Mouse (Mus musculus): ENCODE results near the gene Pnpo.

Pnpo gene

DNA sequence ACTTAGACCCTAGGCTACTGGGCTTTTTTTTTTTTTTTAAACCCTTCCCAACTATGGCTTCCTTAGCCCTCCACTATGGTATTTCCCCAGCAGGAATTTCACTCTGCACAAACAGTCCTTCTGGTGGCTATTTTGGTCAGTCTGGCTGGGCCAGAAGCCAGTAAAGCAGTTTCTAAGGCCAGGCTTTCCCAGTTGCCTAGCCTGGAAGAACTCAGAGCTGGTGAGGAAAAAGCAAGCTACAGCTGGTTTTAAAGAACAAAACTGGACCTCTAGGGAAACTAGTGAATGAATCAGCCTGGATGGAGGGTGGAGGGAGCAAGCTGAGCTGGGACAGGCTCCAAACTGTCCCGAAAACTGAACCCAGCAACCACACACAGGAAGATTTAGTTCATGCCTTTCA, 26.0 kb upstream of the Pnpo start:
- DNase-seq = peak; percentile 72 to 83

DNA sequence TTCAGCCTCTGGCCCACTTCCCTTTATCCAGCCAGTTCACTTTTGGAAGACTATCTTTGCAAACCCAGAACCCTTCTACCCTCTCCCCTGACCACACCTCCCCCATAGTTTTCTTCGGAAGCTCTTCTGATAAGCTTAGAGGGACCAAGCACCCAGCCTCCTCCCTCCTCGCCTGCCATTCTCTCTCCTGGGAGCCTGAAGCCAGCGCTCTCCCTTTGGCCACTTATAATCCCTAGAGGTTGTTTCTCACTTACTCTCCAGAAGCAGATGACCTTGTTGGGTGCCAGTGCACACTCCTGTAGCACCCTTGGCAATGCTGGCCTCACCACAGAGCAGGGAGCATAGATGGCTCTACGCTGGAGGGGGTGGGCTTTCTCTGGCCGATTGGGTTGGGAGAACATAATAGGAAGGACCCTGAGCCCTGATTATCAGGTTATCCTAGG, 25.5 kb upstream of the Pnpo start:
- peak in 1 of 2 experiments; percentile 48 for DNase-seq

DNA sequence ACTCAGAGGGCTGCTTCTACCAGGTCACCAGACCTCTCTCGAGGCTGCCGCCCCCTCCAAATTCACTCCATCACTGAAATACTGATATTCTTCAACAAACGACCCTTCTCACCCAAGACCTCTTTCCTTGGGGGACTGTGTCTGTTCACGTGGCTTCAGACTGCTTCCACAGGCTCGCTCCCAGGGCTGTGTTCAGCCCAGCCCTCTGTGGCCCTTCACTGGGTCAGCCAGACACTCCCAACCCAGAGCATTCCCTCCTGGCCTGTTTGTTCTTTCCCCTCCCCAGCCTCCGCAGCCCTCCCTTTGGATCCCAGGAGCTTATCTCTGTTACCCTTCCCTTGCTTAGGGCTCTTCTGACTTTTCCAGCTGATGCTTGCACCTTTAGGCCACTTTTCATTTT, 24.7 kb upstream of the Pnpo start:
- DNase-seq = no peak

DNA sequence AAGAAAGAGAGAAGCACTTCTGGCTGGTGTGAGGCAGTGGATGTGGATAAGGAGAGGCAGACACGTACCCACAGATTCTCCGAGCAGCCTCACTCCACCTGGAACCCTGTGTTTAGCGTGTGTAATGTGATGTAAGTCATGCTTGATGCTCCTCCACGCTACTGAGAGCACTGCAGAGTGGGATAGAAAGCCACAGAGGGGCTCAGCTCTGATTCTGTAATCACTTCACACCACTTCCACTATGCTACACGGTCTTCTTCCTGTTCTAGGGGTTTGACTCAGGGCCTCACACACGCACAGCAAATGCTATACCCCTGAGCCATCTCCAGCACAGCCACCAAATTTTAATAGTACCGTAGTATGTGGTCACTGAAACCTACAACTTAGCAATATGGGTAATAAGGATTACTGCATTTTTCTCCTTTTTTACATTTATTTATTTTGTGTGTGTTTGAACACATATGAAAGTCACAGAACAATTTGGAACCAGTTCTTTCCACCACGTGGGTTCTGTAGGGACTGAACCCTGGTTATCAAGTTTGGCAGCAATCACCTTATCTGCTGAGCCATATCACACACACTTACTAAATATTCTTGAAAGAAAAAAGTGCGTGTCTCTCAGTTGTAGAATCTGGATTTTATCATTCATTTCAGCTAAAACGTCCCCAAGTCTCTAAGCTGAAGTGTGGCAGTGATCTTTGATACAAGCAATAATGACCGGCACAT, 23.9 kb upstream of the Pnpo start:
- no peak for DNase-seq

DNA sequence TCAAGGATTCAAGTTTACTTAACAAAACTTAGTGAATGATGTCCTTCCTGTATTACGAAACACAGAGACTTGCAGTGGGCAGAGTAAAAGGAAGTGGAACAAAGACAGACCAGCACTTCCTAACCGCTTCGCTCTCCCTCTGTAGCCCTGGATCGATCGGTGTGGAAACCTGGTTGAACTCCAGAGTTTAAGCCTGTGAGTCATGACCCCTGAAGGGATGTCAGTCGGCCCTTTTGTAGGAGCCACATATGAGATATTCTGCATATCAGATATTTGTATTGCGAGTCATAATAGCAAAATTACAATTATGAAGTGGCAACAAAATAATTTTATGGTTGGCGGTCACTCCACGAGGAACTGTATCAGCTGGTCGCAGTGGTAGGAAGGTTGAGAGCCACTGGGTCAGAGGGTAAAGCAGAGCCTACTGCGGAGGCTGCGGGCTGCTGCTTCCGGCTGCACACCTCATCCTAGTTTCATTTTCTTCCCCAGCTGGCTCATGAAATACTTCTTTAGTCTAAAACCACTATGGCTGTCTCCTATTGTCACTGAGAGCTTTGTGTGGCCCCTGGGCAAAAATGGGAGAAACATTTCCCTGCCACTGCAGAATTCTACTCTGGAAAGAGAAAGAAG, 23.2 kb upstream of the Pnpo start:
- DNase-seq = no peak

DNA sequence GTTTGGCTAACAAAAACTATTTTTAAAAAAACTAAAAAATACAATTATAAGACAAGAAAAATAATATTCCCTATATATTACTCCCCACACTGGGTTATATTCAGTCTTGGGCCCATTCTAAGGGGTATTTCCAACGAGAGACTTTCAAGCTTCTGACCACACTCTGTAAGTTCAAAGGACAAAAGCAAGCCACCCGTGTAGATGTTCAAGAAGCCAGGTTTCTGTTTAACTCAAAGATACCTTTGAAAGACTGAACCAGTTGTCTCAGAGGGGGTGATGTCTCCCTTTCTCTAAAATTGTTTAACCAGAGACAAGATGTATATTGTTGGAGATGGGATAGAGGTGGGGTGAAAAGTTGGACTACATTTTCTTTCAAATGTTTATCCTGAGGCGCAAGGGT, 22.4 kb upstream of the Pnpo start:
- DNase-seq = no peak

DNA sequence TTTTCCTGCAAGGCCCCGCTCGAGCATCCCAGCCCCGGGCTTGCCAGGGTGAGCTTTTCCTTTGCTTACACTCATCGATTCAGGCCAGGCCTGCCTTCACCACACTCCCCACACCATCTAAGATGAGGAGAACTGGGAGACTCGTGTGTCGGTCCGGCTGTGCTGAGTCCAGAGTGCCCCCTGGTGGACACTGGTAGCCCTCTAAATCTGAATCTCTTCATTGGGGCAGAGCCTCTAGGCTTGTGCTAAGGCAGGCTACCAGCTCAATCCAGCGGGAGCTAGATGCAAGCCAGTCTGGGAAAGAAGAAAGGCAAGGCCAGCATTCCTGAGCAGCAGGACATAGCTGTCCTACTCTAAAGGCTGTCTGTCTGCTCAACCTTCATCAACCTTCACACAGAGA, 19.8 kb upstream of the Pnpo start:
- DNase-seq = peak; percentile 94 to 95

DNA sequence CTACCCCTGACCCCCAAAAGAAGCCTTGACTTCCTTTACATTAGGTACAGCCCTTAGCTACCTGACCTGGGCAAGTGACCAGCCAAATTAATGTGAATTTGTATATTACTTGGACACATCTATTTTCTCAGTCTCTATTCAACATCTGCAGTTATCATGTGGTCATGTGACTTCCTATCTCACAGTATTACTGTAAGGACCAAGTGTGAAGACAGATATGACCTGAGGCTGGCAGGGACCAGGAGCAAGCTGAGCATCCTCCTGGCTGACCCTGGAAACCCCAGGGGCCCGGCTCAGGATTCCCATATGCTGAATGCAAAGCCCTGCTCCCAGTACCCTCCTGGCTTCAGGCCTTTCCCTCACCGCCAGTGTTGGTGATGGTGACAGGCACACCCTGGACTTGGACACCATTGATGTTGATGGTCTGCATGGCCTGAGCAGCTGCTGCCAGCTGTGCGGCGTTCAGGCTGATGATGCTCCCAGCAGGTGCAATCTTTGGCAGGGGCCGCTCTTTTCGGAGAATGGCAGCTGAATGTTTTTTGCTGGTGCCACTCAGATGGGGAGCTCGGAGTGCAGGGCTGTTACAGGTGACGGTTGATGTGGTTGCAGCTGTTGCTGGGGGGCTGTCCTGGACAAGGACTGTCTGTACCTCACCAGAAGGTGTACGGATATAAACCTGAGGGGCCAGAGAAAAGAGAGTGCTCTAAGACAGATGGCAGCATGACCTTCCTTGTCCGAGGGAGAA, 13.4 kb upstream of the Pnpo start:
- no peak for DNase-seq

DNA sequence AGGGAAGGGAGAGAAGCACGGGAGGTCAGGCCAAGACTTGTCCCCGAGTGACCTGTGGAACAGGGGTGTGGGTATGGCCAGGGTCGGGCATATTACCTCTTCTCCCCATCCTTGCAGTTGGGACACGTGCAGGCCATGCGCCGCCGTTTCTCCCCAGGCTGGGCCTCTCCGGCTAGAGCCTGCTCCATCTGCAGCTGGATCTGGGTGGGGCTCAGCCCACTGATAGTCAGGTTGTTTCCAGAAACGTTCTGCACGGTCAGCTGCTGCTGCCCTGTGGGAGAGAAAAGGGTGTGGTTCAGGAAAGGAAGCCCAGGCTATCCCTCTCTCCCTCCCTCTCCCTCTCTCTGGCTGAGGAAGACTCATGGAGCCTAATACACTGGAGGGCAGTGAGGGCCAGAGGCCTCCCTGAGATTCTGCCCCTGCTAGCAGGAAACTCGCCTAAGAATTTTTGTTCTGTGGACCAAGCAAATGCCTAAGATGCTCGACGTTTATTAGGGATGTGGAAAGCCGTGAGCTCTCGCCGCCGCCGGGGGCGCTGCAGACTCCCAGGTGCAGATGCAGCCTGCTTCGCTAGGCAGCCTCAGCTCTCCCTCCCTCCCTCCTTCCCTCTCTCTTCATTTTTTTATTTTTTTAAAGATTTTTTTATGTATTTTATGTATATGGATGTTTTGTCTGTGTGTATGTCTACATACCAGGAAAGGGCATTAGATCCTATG, 12.4 kb upstream of the Pnpo start:
- no peak for DNase-seq

DNA sequence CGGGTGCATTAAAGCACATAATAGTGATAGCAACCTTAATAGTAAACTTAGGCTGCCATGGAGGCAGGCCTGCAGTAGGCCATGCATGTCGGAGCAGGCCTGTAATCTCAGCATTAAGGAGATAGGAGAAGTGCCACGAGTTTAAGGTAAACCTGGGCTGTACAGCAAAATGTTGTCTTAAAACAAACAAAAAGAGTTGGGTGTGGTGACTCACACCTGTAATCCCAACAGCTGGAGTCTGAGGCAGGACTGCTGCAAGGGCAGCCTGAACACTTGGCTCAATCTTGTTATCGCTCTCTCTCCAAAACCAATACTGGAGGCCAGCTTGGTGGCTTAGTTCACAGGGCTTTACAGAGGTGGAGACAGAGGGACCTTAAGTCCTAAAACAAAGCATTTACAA, 11.3 kb upstream of the Pnpo start:
- no peak for DNase-seq

DNA sequence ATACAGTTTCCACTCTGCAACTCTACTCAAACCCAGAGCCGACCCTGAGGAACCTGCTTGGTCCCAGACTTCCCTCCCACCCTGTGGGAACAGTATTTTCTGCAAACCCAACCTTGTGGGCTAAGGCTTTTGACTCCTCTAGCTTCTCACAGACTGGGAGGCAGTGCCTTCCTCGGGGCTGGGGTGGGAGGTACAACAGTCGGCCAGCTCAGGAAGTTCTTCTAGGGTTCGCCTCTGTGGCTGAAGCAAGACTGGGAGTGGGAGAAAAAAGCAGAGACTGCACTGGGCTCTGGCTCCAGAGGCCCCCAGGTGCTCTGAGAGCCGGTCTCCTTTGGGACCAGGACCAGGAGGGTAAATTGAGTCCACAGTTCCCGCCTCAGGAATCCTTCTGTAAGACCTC, 9.1 kb upstream of the Pnpo start:
- DNase-seq = no peak

DNA sequence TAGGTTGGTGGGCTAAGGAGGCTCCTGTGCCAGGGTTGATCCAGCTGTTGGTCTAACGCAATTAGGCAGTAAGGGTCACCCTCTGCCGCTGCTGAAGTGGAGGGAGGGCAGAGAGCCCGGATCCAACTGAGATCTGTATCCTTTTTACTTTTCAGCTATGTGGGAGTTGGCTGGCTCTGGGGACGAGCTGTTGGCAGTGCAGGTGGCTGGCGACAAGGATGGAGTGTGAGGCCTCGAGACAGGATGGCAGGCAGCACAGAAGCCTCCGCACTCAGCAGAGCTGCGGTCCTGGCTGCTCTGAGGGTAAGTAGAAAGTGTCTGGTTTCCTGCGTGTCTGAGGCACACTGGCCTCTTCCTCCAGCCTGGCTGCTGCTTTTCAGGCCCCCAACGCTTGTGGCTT, 8.6 kb upstream of the Pnpo start:
- no peak for DNase-seq

DNA sequence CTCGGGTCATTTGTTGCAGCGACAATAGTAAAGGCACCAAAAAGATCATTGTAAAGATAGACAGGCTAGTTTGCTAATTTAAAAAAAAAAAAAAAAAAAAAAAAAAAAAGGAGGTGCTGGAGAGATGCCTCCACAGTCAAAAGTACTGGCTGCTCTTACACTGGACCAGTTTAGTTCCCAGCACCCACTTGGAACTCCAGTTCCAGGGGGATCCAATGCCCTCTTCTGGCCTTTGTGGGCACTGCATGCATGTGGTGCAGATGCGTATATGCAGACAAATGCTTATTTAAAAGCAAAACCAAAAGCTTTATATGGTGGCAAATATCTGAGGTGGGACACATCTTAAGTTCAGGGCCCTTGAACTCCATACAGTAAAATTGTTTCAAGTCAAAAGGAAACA, 7.0 kb upstream of the Pnpo start:
- DNase-seq = no peak

DNA sequence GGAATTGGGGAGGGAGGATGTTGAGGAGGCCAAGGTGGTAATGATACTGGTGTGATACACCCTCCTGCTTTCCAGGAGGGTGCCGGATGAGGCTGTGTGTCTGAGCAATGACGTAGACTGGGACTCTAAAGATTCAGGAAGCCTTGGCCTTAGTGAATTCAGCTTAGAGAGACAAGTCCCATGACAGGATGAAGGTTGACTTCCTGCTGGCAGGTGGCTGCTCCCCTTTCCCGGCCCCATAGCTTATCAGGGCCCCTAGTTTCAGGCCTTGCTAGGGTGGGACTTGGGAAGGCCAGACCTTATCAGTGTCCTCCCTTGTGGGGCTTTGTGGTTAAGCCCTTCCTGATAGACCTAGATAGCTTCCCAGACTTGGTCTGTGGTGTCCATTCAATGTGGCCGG, 4.1 kb upstream of the Pnpo start:
- DNase-seq = no peak

DNA sequence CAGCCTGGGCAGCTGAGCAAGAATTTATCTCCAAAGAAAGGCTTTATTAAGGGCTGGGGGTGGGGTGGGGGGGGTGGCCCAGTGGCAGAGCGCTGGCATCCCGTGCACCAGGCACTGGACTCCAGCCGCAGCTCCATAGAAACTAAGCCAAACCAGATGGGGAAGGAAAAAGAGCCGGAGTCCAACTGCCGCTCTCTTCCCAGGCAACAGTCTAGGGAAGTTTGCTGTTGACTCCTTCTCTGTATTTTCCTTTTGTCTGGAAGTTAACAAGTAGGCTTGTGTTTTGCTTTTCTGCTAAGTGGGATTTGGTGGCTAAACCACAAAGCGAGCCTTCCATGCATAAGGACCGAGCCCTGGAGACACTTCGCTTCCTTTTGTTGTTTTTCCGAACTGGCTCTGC, 2.7 kb upstream of the Pnpo start:
- DNase-seq = no peak

DNA sequence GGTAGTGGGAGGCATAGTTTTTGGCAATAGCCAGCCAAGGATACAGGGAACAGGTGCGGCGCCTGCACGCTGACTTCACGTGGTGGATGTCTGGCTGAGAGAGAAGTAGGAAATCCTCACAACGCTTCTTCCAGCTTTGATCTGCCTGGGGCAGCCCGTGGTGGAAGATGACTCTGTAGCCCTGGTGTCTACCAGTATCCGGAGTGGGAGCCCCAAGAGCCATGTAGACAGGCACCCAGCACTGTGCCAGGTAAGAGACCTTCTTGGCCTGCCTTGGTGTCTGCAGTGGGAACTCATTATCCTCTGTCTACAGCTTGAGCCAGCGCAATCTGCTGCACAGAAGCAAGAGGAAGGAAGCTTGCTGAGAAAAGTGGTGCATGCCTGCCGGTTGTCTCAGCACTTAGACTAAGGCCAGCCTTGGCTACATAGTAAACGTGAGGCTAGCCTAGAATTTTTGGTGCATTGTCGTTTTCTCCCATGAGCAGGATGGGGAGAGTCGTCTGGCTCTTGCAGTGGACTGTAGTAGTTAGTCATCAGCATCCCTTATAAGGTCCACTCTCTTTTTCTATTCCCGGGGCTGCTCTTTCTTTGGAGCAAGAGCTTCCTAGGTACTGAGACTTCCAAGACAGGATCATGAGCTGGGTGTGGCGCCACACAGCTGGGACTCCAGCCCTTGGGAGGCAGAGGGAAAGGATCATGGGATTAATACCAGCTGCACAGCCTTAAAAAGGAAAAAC, 1.2 kb upstream of the Pnpo start:
- peak in 1 of 2 experiments; percentile 14 for DNase-seq

DNA sequence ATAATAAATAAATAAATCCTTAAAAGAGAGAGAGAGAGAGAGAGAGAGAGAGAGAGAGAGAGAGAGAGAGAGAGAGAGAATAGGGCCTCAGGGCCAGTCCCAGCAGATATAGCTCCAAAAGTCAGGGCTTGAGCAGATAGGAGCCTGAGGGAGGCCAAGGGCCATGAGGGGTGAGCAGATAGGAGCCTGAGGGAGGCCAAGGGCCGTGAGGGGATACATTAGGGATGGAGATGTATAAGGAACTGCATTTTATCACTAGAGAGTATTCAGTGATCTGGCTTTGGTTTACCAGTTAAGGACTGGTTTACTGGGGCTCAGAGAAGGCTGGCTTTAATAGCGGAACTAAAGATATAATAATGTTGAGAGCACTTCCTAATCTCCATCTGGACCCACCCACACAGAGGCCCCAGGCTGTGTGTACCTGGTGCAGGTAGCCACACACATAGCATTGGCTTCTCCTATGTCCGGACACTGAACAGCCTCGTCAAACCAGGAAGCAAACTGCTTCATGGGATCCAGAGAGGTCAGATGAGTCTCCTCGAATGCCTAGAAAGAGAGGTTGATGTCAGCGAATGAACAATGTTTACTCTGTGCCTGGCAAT, 1.7 kb downstream of the Pnpo start:
- no peak for DNase-seq

DNA sequence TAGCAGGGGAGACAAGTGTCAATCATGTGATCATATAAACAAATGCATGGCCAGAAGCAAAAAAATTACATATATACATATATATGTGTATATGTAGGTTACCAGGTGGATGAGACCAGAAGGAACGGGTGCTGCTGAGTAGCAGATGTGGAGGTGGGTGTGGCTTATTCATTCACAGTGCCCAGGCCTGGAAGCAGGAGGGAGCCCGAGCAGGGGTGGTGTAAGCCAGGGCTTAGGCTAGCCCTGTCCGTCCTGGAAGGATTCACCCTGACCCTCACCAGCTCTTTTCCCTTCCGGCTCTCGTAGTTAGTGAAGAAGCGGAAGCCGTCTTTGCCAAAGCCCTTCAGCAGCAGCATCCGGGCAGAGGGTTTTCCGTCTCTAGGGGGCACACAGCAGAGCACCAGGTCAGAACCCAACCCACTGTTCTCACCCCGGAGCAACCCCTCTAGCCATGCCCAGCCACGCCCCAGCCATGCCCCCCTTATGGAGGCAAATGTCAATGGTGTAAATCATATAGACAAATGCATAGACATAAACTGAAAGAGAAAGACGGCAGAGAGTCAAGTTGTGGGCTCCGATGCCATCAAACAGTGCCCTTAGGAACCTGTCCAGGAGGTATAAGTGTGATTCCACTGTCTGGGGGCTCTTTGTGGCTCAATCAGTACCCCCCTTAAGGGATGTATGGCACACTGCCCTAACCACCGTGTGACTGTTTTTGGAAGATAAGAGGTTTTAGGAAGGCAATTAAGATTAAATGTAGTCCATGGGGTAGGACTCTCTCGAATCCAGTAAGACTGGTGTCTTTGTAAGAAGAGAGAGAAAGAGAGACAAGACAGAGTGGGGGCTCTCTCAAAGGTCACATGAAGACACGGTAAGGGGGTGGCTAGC, 3.0 kb downstream of the Pnpo start:
- DNase-seq = no peak

DNA sequence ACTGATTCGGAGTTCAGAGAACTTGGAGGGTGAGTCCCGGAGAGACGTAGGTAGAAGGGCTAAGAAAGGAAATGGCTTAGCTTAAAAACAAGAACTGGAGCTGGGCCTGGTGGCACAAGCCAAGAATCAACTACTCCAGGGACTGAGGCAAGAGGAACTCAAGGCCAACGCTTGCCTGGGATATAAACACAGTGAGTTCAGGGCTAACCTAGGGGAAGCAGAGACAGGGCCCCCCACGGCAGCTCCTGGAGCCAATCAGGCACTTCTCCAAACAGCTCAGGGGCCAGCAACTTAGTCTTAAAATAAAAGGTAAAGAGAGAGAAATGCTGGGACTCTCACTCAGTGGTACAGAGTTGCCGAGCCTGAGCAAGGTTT, 5.4 kb downstream of the Pnpo start:
- no peak for DNase-seq

DNA sequence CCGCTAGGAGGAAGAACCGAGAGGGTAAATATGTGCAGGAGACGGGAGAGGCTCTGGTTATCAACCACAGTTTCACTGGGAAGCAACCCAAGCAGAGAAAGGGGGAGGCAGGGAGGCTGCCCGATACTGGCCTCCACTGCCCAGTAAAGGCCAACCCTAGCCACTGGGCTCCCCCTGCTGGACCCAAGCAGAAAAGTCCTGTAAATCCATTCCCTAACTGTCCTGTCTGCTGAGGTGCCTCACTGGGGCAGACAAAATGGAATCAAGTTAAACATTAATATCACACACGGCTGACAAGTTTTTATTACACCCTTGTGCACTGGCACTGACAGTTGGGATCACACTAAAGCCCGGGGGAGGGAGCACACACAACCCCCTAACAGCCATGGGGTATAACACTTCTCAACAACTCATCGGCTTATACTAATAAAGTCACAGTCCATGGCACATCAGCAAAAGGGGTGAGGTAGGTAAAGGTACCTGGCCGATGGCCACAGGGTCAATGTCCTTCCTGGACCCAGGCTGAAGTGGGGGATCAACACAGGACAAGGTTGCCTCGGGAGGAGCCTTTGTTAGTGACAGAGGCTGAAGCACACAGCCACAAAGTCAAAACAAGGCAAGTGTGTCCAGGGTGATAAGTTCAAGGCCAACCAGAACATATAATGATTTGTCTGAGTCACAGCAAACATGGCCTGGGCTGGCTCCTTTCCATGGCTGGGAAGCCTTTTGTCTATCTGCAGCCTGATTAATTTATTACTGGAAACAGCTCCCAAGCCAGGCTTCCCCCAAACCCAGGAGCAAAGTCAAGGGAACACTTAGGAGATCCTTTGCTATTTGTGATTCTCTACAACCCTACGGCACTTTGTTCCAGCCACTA, 6.0 kb downstream of the Pnpo start:
- peak; percentile 20 to 32 for DNase-seq

Data from cerebellum, postnatal 36 days (tissue).